Mouse (Mus musculus) C2C12 (cell line): Measurements from ENCODE around the gene Adcy7.

ENCODE experiments used
- CEBPB ChIP-seq: IDR thresholded peaks from one replicate; pipeline ENCODE4 v1.6.1; 2011; ENCODE audit warnings: low read depth, mild to moderate bottlenecking, control low read depth, moderate library complexity
- CTCF ChIP-seq: IDR thresholded peaks from one replicate; pipeline ENCODE4 v1.5.1; 2011; ENCODE audit not compliant: control insufficient read depth, insufficient read depth, insufficient read length
- FOSL1 ChIP-seq: IDR thresholded peaks from one replicate; pipeline ENCODE4 v1.8.0; 2011; ENCODE audit warnings: mild to moderate bottlenecking, low read length; ENCODE audit not compliant: poor library complexity, insufficient read depth, severe bottlenecking
- MAX ChIP-seq: IDR thresholded peaks from one replicate; pipeline ENCODE4 v1.6.1; 2011; ENCODE audit warnings: mild to moderate bottlenecking, control low read depth
- MYOD1 ChIP-seq: IDR thresholded peaks from one replicate; pipeline ENCODE4 v1.6.1; 2011; ENCODE audit warnings: low read depth; ENCODE audit not compliant: control insufficient read depth, insufficient read length
- MYOG ChIP-seq: IDR thresholded peaks from one replicate; pipeline ENCODE4 v1.6.1; 2011; ENCODE audit not compliant: control insufficient read depth, insufficient read length; ENCODE audit errors: extremely low read depth
- USF1 ChIP-seq: IDR thresholded peaks from one replicate; pipeline ENCODE4 v1.6.1; 2011; ENCODE audit warnings: low read depth, mild to moderate bottlenecking, control low read depth, moderate library complexity

GRCm38 (mm10) chr8:88236666-88237065 is 35.5 kb upstream of the Adcy7 start:
- no peak for TF ChIP-seq CTCF
- TF ChIP-seq CEBPB = no peak
- TF ChIP-seq MYOD1 = no peak
- TF ChIP-seq MAX = no peak
- TF ChIP-seq FOSL1 = no peak
- TF ChIP-seq USF1 = no peak
- TF ChIP-seq MYOG = no peak
